Mouse (Mus musculus) urinary bladder, postnatal 25 days (tissue): ENCODE data around the gene Alg5.
"Not testable (repeated sequence)": the region's sequence is repeated elsewhere in the genome, so short reads cannot be mapped to it uniquely, and the experiment has no call there.

Experiments
- DNase-seq: peaks from one replicate; pipeline ENCODE4 v3.0.0; 2022; ENCODE audit warnings: low spot score

Gene Alg5

DNA sequence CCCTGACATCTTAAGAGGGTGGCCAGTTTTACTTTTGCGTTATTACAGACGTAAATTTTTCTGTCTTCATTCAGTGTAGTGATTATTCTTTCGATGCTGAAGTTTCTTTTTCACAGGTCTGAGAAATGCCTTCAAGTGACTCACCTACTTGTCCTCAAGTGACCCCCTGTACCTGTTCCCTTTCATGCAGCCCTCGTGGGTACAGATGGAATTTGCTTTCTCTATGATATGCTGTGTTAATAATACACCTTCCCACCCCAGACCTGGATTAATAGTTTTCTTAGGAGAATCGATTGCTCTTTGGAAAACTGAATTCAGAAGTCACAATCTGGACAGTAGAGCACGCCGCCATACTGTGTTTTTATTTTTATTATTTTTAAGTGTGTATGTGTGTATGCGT lies 2.0 kb downstream of the Alg5 start:
- DNase-seq: no peak

DNA sequence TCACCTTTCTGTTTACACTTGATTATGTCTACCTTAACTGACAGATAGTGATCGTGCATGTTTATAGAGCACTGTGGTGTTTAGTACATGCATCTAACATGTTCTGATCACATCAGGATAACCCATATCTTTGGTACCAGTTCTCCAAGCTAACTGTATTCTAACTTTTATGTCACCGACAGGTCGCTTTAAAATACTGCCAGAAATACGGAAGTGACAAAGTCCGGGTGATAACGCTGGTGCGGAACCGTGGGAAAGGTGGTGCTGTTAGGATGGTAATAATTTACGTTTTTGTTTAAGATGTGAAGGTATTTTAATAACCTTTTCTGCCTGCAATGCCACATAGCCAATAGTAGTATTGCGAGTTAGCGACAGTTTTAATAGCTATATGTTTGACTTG lies 6.6 kb downstream of the Alg5 start:
- no peak for DNase-seq

DNA sequence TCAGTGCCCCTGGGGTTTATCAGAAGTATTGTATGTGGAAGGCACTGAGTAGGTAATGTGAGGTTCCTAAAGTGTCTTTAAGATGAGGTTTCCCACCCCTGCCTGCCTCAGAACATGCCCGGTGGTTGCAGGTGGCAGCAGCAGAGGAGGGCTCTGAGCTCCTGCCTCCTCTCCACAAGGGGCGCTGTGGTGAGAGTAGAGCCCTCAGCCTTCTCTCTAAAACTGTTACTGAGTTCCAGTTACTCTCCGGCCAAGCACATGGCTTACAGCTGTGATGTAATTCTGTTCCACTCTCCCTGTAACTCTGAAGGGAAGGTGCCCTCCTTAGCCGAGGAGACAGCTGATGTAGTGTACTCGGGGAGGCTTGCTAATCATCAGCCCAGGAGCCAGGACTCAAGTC lies 10.5 kb downstream of the Alg5 start:
- peak; percentile 22 for DNase-seq

DNA sequence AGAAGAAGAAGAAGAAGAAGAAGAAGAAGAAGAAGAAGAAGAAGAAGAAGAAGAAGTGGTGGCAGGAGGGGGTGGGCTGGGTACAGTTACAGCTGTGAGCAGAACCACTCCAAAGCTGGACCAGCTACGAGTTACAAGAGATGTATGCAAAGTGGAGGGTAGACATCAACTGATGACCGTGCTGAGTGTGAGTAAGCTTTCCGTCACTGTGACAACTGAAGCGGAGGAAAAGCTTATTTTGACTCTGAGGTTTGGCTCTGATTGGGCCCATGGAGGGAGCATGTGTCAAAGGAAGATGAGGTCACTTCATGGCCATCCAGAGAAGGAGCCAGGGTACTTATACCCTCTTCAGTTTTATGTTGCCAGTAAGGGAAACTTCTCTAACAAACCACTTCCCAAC lies 18.1 kb downstream of the Alg5 start:
- DNase-seq: no peak

DNA sequence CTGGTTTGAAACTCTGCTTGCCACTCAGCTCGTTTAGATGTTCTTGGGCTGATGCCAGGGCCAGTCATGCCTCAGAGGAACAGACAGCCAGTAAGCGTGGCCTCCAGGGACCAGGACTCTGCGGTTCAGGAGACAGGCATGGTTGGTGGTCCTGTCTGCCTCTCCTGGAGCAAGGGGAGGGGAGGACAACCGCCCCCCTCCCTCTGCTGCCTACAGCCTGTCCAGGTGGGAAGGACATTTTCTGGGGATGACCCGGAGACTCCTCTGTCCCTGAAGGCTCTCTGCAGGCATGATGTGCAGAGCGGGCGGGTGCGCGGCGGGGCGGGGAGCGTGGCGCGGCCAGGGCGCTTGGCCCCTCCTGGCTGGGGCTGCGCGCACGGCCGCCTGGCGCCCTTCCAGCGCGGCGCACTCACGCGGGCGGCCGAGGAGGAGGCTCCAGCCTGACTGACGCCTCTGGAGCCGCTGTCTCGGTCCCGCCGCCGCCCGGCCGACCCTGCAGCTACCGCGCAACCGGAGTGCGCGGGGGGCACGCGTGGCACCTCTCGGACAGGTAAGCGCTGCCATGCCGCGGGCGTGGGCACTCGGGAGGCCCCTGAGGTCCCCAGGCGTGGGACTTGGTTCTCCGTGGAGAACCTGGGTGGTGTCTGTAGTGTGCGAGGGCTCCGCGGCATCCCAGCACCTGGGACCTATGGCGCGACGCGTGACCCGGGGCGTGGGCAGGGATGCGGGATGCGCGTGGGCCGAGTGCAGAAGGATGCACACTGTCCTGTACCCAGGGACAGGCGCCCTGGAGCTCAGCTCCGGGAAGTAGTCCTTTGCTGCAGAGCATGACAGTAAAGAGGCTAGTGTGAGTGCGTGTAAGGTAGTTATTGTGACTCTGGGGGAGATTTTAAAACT lies 20.1 kb downstream of the Alg5 start, which contains the start of gene Smad9:
TSS of gene Smad9 (plus strand) at position 438 of the 897 bp plus-strand sequence.
- DNase-seq: peak; percentile 41

DNA sequence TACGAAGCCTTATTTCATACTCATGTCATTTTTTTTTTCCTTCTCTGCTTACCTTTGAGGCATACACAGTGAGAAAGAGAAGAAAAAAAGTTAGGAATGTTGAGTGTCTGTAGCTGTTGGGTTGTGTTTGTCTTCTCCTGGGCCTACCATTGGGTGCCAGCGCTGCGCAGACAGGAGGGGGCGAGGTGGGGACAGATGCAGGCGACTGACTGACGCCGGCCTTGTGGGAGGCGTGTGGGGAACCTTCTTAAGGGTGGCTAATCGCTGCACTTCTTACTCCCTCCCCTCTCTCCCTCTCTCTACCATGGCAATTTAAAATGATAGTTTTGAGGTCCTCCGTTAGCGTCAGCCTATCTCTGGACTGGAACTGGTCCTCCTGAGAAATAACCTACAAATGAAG lies 20.7 kb downstream of the Alg5 start:
- DNase-seq: no peak

DNA sequence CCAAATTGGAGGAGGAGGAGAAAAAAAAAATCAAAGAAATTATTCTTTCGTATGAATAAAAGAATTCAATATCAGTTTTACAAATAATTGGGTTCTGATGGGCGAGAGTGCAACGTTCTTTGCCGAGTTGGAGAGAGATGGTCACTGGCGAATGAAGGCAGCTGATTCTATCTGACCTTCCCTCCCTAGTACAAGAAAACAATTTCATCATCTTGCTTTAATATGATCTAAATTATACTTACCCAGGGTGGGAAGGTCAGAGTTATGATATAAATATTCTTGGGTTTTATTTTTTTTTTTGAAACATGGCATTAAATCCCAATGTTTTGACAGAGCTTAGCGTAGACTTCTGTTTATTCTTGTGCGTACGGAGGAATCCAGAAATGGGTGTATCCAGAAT lies 22.1 kb downstream of the Alg5 start:
- DNase-seq: no peak

DNA sequence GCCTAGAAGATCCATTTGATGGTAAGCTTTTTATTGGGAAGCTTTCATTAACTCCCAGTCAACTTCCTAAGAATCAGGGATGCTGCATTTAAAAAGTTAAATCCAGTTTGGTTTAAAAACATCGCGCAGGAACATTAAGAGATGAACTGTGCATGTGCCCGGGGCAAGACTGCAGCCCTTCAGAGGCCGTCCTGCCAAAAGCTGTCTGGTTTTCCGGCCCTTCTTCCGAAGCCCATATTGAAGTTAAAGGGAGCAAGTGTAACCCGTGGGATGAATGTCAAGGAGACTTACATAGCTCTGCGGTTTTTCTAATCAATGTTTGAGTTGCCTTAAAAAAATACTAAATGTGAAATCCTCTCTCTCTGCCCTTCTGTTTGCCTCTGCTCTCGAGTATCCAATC lies 23.9 kb downstream of the Alg5 start:
- DNase-seq: no peak

DNA sequence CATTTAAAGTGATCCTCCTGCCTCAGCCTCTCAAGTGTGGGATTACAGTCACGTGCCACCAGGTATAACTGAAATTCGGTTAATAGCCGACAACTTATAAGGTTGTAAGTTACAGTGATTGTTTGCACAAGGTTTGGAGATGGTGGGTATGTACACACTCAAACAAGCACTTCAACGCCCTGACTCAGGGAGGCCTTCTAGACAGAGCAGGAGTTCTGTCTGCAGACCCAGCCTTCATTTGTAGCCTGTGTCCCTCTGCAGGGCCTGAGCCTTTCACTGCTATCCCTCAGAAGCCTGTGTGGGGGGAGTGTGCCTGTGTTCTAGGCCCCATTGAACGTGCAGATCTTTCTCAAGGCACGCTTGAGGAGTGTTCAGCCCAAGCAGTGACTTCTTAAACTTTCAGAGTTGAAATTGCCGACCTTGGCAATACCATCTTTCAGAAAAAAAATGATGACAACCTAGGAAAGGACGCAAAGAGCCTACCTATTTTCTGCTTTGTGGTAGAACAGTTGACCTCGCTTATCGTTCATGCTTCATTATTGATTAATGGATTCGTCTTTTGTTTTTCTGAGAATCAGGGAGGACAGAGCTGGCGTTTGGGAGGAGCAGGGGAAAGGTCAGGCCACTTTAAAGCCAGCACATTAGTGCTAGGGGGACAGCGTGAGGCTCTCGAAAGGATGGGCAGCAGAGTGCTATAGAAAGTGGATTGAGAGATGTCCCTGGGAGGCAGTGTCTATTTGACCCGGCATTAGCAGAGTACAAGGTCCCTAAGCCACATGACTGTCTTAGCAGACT lies 25.2 kb downstream of the Alg5 start:
- DNase-seq: no peak

DNA sequence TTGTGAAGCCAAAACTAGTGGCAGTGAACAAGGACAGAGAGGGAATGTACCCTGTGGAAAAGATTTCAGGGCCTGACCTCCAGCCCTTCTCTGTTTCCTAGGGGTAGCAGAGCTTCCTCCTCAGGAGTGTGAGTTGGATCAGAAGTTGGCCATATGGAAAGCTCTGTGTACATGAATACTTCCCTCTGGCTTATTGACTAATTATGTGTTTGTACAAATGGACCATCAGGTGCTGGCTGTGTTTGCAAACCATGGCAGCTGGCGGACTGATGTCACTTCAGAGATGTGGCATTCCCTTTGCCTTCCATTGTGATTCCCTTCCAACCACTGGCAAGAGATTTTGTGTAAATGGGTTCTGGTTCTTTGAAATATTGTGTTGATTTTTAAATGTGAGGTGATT lies 25.9 kb downstream of the Alg5 start:
- DNase-seq: no peak

DNA sequence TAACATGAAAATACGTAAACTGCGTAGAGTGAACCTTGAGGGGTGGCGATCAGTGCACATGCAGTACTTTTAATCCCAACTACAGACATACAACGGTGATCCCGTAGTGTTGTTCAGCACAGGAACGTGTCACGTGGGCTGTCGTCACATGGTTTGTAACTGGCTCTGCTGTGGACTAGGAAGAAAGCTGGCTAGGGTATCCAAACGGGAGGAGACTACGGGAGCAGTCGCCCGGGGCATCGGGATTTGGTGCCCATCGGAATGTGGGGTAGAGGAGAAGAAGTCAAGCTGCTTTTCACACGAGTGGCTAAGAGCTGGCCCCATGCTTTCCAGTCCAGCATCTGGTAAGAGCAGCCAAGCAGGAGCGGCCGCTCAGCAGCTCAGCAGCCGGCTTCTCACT lies 29.1 kb downstream of the Alg5 start:
- no peak for DNase-seq

DNA sequence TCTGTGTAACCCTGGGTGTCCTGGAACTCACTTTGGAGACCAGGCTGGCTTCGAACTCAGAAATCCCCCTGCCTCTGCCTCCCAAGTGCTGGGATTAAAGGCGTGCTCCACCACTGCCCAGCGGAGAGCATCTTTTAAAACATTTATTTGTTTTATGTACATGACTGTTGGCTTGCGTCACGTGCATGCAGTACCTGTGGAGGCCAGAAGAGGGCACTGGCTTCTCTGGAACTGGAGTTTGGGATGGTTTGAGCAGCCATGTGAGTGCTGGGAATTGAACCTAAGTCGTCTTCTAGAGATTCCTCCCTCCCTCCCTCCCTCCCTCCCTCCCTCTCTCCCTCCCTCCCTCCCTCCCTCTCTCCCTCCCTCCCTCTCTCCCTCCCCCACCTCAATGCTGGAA lies 30.2 kb downstream of the Alg5 start:
- DNase-seq: not testable (repeated sequence)

DNA sequence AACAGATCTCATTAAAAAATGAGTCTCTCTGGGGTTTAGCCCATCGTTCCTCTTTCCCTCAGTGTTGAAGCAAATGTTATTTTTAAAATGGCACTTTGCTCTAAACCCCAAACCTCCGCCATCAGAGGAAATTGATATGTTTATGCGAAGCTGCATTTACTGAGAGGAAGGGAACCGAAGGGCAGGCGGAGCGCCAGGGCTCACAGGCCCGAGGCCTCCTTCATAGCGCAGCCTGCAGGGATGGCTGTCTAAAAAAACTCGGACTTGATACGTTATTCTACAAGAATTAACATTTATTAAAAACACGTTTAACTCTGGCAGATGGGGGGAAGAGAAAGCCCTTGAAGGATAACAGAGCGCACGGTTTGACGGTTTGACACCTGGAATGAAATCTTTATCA lies 30.7 kb downstream of the Alg5 start:
- no peak for DNase-seq

DNA sequence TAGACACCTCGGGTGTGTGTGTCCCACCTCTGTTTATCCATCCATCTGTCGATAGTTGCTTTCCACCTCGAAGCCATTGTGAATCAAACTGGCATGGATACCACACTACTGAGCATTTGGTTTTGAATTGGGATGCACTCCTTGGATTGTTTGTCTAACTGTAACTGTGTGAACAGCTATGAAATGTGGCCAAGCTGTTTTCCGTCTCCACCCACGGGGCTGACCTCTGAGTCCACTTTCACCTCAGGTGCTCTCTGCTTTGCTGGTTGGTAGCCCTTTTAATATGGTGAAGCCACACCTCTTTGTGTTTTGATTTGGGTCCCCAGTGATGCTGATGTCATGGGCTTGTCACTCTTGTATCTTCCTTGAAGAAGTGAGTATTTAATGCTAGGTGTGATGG lies 31.5 kb downstream of the Alg5 start:
- DNase-seq: no peak

DNA sequence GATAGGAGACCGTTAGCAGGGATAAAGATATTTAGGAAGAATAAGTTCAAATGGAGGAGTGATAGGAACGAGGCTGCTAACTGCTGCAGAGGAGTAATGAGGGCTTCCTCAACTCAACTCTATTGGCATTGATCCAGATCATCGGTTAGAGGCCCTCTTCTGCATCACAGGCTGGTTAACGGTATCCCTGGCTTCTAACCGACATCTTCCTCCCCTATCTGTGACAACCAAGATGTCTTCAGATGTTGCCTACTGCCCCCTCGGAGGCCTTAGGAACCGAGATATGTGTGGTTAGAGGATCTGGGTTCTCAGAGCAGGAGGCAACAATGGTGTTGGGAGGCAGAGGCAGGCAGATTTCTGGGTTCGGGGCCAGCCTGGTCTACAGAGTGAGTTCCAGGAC lies 33.3 kb downstream of the Alg5 start:
- no peak for DNase-seq

DNA sequence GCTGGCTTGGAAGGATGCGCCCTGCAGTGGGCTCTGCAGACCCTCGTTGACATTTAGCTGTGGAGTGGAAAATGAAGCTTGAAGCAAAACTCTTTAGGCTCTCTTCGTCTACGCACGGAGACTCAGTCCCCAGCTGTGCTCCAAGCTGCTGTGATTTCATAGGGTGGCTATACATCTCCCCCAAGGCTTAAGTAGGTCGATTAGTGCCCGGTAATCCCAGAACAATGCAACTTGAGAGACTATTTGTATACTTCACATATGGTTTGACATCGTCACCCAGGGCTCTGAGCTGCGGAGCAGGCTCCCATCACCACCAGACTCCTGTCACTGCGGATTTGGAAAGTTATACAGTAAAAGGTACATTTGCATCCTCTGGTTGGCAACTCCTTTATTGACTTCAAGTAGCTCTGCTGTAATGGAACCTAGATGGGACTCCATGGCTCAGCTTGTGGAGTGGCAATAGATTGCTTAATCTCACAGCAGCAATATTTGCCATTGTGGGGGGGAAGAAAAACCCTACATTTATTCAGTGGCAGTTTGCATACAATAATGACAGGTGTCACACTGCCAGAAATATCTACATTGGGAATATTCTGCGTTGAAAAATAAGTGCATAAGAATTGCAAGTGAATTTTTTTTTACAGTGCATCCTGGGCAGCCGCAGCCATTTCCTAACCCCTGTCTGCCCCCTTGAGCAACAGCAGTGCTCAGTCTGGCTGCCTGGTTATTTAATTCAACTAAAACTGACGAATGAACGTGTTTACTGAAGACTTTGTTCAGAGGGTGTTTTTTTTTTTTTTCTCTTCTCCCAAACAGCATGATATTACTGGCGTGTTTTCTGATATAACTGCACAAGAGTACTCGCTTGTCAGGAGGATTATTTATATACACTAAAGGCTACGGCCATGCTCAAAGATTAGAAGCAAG lies 34.3 kb downstream of the Alg5 start:
- no peak for DNase-seq

DNA sequence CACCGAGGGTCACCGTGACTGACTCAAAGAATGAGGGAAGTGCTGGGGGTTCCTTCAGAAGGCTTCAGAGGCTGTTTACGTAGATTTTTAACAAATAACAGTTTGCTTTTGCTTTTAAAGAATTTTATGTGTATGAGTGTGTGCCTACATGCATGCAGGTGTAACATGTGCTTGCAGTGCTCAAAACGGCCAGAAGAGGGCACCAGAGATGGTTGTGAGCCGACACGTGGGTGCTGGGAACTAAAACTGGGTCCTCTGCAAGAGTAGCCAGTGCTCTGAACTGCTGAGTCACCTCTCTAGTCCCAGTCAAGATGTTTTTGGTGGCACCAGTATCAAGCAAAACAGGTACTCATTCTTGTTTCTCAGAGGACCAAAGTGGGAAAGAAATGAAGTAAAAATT lies 38.3 kb downstream of the Alg5 start:
- no peak for DNase-seq

DNA sequence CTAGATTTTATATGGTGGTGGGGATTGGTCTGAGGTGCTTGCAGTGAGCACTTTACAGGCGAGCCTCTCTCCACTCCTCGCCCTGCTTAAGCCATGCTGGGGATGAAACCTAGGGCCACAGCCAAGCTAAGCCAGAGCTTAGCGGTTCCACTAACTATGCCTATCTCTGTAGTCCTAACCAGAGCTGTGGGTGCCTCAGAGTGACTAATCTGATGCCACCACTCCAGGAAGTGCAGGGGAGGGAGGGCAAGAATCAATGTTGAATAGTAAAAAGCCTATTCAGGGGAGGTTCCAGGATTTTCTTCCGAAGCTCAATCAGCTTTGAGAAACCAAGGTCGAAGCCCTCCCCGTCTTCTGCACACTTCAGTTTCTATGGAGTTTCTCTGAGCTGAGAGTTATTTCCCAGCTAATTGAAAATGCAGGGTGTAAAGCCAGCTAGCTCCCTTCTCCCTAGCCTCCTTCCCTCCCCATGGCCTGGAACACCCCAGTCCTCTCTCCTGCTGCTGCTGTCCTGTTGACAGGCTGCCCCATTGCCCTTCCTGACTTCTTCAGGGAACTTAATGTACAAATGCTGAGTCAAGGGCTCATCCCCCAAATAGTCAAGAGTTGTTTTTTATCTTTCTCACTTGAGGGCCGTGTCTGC lies 40.8 kb downstream of the Alg5 start:
- DNase-seq: no peak

DNA sequence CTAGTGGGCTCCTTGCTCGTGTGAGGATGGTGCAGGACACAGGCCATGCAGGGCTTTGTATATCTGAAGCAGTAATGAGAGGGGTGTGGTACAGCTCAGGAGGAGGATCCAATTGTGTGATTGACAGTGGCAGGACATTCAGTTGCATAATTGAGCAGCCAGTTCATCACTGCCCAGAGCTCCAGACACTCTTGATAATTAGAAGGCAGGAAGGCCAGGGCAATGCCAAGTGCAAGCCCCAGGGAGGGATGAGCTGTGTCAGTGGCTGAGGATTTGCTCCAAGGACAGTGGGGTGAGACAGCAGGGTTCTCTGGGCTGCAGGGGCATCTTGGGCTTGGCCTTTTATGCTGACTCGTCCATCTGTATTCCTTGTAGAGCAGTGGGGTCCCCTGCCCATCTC lies 55.3 kb downstream of the Alg5 start:
- DNase-seq: no peak

DNA sequence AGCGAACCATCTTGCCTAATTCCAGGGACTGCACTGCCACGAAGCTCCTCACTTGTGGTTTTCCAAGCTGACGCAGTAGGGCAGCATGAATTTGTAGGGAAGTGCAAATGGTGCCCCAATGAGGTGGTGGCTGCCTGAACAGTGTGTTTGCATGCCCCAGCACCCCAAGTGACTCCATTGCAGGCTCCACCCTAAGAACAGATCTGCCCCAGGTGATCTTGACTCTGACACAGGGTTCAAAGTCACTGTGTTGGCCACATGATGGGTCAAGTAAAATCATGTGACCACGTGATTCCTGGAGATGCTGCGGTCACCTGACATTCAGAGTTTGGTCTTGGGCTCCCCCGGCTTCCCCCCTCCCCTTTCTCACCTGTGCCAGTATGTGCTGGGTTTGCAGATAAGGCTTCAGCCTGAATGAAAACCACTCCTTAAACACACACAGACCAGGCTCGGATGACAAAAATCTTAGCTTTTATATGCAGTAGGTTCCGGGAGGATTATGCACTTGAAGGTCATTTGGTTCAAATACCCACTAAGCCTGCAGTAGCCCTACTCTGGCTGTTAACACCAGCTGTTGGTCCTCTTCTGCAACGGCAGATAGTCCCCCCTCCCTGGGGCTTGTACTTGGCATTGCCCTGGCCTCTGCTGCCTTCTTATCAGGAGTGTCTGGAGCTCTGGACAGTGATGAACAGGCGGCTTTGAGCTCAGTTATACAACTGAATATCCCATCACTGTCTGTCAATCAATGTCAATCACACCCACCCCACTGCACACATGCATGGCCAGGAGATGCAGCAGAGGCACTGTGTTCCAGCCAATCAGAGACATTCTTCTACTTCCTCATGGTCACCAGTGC lies 56.7 kb downstream of the Alg5 start:
- no peak for DNase-seq

DNA sequence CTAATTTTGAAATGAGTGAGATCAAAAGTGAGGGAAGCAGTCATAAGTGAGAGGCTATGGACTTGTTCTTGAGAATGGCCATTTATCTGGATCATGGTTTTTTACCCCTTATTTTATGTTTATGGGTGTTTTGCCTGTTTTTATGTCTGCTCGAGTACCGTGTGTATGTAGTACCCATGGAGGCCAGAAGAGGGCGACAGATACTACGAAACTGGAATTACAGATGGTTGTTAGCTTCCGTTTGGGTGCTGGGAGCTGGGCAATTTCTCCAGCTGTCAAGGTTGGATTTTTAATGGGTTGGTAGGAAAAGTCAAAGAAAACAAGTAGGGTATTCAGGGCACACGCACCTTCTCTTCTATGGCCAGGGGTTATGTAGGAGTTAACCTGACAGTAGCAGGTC lies 58.4 kb downstream of the Alg5 start:
- DNase-seq: no peak
